Mouse (Mus musculus): ENCODE results near the gene Zfp980. TPM values are rescaled to one million over a fixed set of nuclear protein-coding genes. Genes with fewer than 3 reads are reported as not detected.
"Not testable (repeated sequence)": the region's sequence is repeated elsewhere in the genome, so short reads cannot be mapped to it uniquely, and the experiment has no call there.

Zfp980 gene
- total RNA-seq (2014; rRNA removed) = not detected in 2 replicates
- polyA plus RNA-seq (2012; rRNA removed) = not detected in 2 replicates

DNA sequence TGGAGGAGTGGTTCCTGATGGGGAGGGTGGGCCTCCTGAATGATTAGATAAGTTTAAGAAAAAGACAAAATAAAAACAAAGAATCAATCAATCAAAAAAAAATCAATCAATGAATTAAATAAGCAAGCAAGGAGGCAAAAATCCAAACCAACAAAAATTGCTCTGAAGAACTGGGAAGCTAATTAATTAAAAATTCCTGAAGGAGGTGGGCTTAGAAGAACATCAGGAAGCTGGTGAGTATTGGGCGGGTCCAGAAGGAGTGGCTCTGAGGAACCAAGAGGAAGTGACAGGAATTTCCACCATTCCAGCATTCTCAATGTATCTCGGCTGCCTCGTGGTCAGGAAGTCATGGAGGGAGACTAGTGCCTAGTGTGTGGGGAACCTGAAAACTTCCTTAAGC, at the start of gene Zfp980:
Gene Zfp980, plus strand, starts transcription at position 301 of the 400 bp plus-strand sequence.
- not testable (repeated sequence) for DNase-seq (ENCODE audit: extremely low read depth, low read depth, low spot score); H3K27ac ChIP-seq (replicated peaks; ENCODE audit: insufficient read depth, low read depth, low read length); H3K4me1 ChIP-seq (ENCODE audit: control insufficient read depth, insufficient read depth, low read length); H3K36me3 ChIP-seq (ENCODE audit: control insufficient read depth, insufficient read depth, low read length); H3K9ac ChIP-seq (ENCODE audit: low read depth, low read length); H3K4me3 ChIP-seq (ENCODE audit: insufficient read depth, low read depth, low read length); H3K79me2 ChIP-seq (ENCODE audit: control insufficient read depth, insufficient read depth, low read length); H3K27me3 ChIP-seq (ENCODE audit: control insufficient read depth, insufficient read depth, low read length)
- 72% methylated on average over 3 of the region's 3 CpGs for WGBS

DNA sequence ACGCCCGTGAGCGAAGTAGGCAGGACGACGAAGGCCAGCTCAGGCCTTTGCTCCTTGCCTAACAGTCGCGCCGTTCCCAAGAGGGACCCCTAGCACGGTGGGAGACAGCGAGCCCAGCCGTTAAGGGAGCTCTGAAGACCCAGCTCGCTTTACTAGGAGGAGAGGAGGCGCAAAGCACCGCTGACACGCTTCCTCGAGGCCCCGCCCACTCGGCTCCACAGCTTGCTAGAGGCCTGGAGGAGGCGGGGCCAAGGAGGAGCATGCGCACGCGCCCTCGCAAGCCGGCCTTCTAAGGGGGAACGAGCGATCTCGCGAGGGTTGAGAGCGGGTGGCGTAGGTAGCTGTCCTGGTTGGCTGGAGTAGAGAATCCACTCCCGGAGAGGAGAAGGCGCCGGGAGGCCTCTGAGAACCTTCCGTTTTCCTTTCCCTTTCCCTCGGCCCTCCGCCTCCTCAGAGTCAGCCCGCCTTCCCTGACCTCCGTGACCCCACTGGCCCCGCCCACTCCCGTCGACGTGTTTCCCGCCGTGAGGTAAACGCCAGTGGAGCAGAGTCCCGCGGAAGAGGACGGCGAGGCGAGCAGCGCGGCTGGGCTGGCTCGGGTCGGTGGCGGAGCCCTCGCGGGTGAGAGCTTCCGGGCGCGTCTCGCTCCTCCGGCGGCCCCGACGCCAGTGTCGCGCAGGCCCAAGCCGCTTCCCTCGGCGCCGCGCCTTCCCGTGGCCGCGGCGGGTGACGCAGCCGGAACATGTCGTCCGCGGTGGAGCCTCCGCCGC, 29.9 kb upstream of the Zfp980 start:
- H3K4me1 ChIP-seq (ENCODE audit: control insufficient read depth, insufficient read depth, low read length); DNase-seq (ENCODE audit: extremely low read depth, low read depth, low spot score); H3K79me2 ChIP-seq (ENCODE audit: control insufficient read depth, insufficient read depth, low read length); H3K36me3 ChIP-seq (ENCODE audit: control insufficient read depth, insufficient read depth, low read length); H3K27ac ChIP-seq (replicated peaks; ENCODE audit: insufficient read depth, low read depth, low read length); H3K9ac ChIP-seq (ENCODE audit: low read depth, low read length); H3K4me3 ChIP-seq (ENCODE audit: insufficient read depth, low read depth, low read length); H3K27me3 ChIP-seq (ENCODE audit: control insufficient read depth, insufficient read depth, low read length): not testable (repeated sequence)
- WGBS = 30% methylated on average over 81 of the region's 83 CpGs

DNA sequence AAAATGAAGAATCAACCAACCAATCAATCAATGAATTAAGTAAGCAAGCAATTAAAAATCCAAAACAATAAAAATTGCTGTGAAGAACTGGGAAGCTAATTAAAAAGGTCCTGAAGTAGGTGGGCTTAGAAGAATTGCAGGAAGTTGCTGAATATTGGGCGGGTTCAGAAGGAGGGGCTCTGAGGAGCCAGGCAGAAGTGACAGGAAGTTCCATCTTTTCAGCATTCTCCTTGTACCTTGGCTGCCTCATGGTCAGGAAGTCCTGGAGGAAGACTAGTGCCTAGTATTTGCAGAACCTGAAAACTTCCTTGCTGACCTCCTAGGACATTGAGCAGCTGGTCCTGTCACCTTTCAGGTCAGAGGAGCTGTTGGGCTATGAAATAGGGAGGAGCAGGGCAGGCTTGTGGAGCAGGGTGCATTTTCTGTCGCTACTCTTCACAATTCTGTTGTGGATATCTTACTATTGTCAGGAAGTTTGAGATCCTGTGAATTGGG, 3.8 kb downstream of the Zfp980 start:
- H3K27ac ChIP-seq (replicated peaks; ENCODE audit: insufficient read depth, low read depth, low read length); H3K36me3 ChIP-seq (ENCODE audit: control insufficient read depth, insufficient read depth, low read length); H3K9ac ChIP-seq (ENCODE audit: low read depth, low read length); H3K4me1 ChIP-seq (ENCODE audit: control insufficient read depth, insufficient read depth, low read length); H3K79me2 ChIP-seq (ENCODE audit: control insufficient read depth, insufficient read depth, low read length); DNase-seq (ENCODE audit: extremely low read depth, low read depth, low spot score); H3K27me3 ChIP-seq (ENCODE audit: control insufficient read depth, insufficient read depth, low read length); H3K4me3 ChIP-seq (ENCODE audit: insufficient read depth, low read depth, low read length): not testable (repeated sequence)
- 52% methylated on average over 2 of the region's 2 CpGs for WGBS

DNA sequence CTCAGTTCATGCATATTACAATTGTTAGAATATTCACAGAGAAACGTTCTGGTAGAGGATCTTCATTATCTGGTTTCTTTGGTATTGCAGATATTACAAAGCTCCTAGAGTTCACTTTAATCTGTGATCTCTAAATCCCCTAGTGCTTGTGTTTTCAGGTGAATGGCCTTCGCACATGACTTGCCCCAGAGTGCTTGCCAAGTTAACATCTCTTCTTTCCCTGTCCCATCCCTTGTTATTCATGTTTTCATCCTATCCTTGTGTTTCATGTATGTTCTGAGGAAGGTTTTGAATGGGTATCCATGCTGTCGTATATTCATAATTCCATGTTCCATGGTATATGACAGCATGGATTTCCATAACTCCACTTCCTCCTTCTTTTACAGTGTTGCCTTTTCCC, 9.7 kb downstream of the Zfp980 start:
- H3K36me3 ChIP-seq (ENCODE audit: control insufficient read depth, insufficient read depth, low read length); H3K79me2 ChIP-seq (ENCODE audit: control insufficient read depth, insufficient read depth, low read length); H3K9ac ChIP-seq (ENCODE audit: low read depth, low read length); H3K27ac ChIP-seq (replicated peaks; ENCODE audit: insufficient read depth, low read depth, low read length); H3K4me3 ChIP-seq (ENCODE audit: insufficient read depth, low read depth, low read length); H3K4me1 ChIP-seq (ENCODE audit: control insufficient read depth, insufficient read depth, low read length); DNase-seq (ENCODE audit: extremely low read depth, low read depth, low spot score); H3K27me3 ChIP-seq (ENCODE audit: control insufficient read depth, insufficient read depth, low read length): not testable (repeated sequence)
- 79% methylated on average over 3 of the region's 3 CpGs for WGBS

DNA sequence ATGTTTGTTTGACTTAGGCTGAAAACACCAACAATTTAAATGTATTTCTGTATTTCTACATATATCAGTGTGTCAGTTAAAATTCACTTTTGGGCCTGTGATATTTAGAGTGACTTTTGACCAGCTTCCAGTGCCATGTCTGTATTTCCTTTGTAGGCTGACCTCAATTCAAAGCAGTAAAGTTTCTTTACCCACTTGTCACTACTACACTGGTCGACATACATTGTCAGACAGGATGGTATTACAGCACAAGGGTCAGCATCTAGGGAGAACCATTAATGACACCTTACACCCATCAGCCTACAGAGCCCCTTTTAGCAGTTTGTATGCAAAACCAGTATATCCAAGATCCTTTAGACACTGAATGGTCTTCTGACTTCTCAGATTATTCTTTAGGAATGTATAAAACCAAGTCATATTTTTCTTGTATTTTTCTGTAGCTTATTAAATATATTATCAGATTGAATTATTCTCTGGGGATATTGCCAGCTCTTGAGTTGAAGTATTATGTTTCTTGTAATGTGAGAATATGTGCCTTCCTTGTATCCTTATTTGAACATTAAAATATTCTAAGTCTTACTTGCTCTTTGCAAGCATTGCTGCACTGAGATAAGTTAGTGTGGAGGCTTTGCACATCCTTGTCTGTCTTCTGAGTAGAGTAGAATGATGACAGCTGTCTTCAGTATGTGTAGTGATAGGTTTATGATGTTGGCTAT, 10.3 kb downstream of the Zfp980 start:
- H3K4me1 ChIP-seq (ENCODE audit: control insufficient read depth, insufficient read depth, low read length); H3K27ac ChIP-seq (replicated peaks; ENCODE audit: insufficient read depth, low read depth, low read length); H3K9ac ChIP-seq (ENCODE audit: low read depth, low read length); H3K27me3 ChIP-seq (ENCODE audit: control insufficient read depth, insufficient read depth, low read length); H3K36me3 ChIP-seq (ENCODE audit: control insufficient read depth, insufficient read depth, low read length); DNase-seq (ENCODE audit: extremely low read depth, low read depth, low spot score); H3K4me3 ChIP-seq (ENCODE audit: insufficient read depth, low read depth, low read length); H3K79me2 ChIP-seq (ENCODE audit: control insufficient read depth, insufficient read depth, low read length): not testable (repeated sequence)
- 26% methylated on average over 1 of the region's 1 CpGs for WGBS

DNA sequence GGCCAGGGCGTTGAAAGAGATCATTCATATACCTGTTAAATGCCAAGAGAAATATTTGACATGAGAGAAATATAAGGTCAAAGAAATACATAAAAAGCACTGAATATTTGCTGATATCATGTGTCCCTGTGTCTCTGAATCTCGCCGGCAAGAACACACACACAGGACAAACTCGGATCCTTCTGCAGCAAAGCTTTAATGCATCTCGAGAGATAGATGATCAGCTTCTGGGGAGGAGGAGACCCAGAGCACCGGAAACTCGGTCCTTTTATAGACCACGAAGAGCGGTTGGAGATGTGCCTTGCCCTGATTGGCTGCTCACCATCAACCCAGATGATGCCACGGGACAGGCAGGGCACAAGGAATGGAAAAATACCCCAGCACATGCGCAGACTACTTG, 11.5 kb downstream of the Zfp980 start:
- H3K27ac ChIP-seq (replicated peaks; ENCODE audit: insufficient read depth, low read depth, low read length); H3K4me3 ChIP-seq (ENCODE audit: insufficient read depth, low read depth, low read length); DNase-seq (ENCODE audit: extremely low read depth, low read depth, low spot score); H3K4me1 ChIP-seq (ENCODE audit: control insufficient read depth, insufficient read depth, low read length); H3K27me3 ChIP-seq (ENCODE audit: control insufficient read depth, insufficient read depth, low read length); H3K36me3 ChIP-seq (ENCODE audit: control insufficient read depth, insufficient read depth, low read length); H3K9ac ChIP-seq (ENCODE audit: low read depth, low read length); H3K79me2 ChIP-seq (ENCODE audit: control insufficient read depth, insufficient read depth, low read length): not testable (repeated sequence)
- 80% methylated on average over 10 of the region's 11 CpGs for WGBS

DNA sequence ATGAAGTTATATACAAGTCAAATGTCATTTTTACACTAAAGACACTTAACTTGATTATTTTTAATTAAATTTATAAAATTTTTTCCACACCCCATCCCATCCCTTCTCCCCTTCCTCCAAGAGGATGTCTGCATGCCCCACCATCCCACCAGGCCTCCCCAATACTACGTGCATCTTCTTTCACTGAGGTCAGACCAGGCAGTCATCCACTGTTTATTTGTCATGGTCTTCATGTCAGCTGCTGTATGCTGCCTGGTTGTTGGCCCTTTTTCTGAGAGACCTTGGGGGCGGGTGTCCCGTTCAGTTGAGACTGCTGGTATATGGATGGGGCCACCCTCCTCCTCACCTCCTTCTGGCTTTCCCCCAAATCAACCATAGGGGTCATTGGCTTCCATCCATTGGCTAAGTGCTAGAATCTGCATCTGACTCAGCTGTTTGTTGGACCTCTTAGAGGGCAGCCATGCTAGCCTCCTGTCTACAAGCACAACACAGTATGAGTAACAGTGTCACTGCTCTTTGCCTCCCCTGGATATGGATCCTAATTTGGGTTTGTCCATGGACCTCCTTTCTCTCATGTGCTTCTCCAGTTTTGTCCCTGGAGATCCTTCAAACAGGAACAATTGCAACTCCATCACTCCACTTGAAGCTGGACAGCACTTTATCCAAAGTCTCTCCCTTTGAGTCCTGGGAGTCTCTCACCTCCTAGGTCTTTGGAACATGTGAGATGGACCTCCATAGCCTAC, 12.7 kb downstream of the Zfp980 start:
- H3K79me2 ChIP-seq (ENCODE audit: control insufficient read depth, insufficient read depth, low read length); H3K9ac ChIP-seq (ENCODE audit: low read depth, low read length); H3K36me3 ChIP-seq (ENCODE audit: control insufficient read depth, insufficient read depth, low read length); DNase-seq (ENCODE audit: extremely low read depth, low read depth, low spot score); H3K27ac ChIP-seq (replicated peaks; ENCODE audit: insufficient read depth, low read depth, low read length); H3K4me1 ChIP-seq (ENCODE audit: control insufficient read depth, insufficient read depth, low read length); H3K4me3 ChIP-seq (ENCODE audit: insufficient read depth, low read depth, low read length); H3K27me3 ChIP-seq (ENCODE audit: control insufficient read depth, insufficient read depth, low read length): not testable (repeated sequence)
- 77% methylated on average over 3 of the region's 3 CpGs for WGBS

DNA sequence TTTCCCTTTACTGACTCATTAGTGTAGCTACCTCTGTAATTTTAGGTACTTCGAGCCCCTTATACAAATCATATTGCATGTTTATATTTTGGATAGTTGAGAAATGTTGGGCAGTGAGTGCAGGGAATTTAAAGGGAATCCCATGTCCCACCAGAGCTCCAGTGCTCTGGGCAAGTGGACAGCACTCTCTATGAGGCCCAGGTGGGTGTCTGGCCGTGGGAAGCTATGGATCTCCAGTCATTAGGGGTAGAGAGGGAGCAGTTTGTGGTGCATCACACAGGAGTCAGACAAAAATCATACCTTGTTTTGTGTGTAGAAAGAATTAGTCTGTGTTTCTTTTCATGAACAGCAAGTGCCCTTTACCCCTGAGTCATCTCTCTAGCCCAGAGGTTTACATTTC, 15.6 kb downstream of the Zfp980 start:
- 40% methylated on average over 2 of the region's 2 CpGs for WGBS
- not testable (repeated sequence) for H3K79me2 ChIP-seq (ENCODE audit: control insufficient read depth, insufficient read depth, low read length); H3K4me1 ChIP-seq (ENCODE audit: control insufficient read depth, insufficient read depth, low read length); H3K4me3 ChIP-seq (ENCODE audit: insufficient read depth, low read depth, low read length); DNase-seq (ENCODE audit: extremely low read depth, low read depth, low spot score); H3K27ac ChIP-seq (replicated peaks; ENCODE audit: insufficient read depth, low read depth, low read length); H3K9ac ChIP-seq (ENCODE audit: low read depth, low read length); H3K36me3 ChIP-seq (ENCODE audit: control insufficient read depth, insufficient read depth, low read length); H3K27me3 ChIP-seq (ENCODE audit: control insufficient read depth, insufficient read depth, low read length)
